Mouse (Mus musculus) heart, adult 18-20 months (tissue): ENCODE results near the gene Abi2. TPM values are rescaled to one million over a fixed set of nuclear protein-coding genes. Genes with fewer than 3 reads are reported as not detected.
"Not testable (repeated sequence)": the region's sequence is repeated elsewhere in the genome, so short reads cannot be mapped to it uniquely, and the experiment has no call there.

Experiments
- DNase-seq, 2 experiments: peaks; one replicate each; pipeline ENCODE4 v3.0.0; 2021 to 2022; ENCODE audit warnings: mixed read lengths in 1 of 2
- long read RNA-seq, 2 experiments: library from polyadenylated mRNA; stranded (forward); transcript quantifications; one replicate each; pipeline ENCODE4 v2.0.0; 2021
- total RNA-seq, 2 experiments: library from RNA; stranded (reverse); gene quantifications; 2 replicates each; pipeline ENCODE4 v1.2.3; 2021

The Abi2 gene
- total RNA-seq = 10 to 100 TPM; 14.7 to 19.4 TPM
- long read RNA-seq, experiment 1, partial matches to known transcripts = 3 of 3 reads
- long read RNA-seq, experiment 1, other reads (novel, unspliced or antisense) = 0 of 3 reads
- long read RNA-seq, experiment 2, partial matches to known transcripts = 0 of 1 reads
- long read RNA-seq, experiment 2, other reads (novel, unspliced or antisense) = 1 of 1 reads

- peak; percentile 94 for DNase-seq
Measured at GRCm38 (mm10) chr1:60409168-60409828, at the start of gene Abi2. Gene Abi2 (plus strand): TSS chr1:60409619.

- no peak for DNase-seq
Measured at GRCm38 (mm10) chr1:60361626-60362025, 47.8 kb upstream of the Abi2 start.

GRCm38 (mm10) chr1:60376556-60376955, 32.9 kb upstream of the Abi2 start:
- DNase-seq = no peak

GRCm38 (mm10) chr1:60381910-60382309, 27.5 kb upstream of the Abi2 start:
- no peak for DNase-seq

GRCm38 (mm10) chr1:60404848-60405247, 4.6 kb upstream of the Abi2 start:
- DNase-seq = peak; percentile 14 to 42

GRCm38 (mm10) chr1:60408501-60409167, 785 bp upstream of the Abi2 start:
- no peak for DNase-seq

GRCm38 (mm10) chr1:60409928-60410817, 754 bp downstream of the Abi2 start:
- DNase-seq = peak; percentile 41 to 50

- no peak for DNase-seq
Measured at GRCm38 (mm10) chr1:60416724-60417123, 7.3 kb downstream of the Abi2 start.

- peak in 1 of 2 experiments; percentile 25 for DNase-seq
Measured at GRCm38 (mm10) chr1:60423882-60424281, 14.5 kb downstream of the Abi2 start.

GRCm38 (mm10) chr1:60428341-60428740, 18.9 kb downstream of the Abi2 start:
- no peak for DNase-seq

GRCm38 (mm10) chr1:60428932-60429331, 19.5 kb downstream of the Abi2 start:
- DNase-seq = peak; percentile 31 to 35

- no peak for DNase-seq
Measured at GRCm38 (mm10) chr1:60431531-60431930, 22.1 kb downstream of the Abi2 start.

- no peak for DNase-seq
Measured at GRCm38 (mm10) chr1:60432497-60432896, 23.1 kb downstream of the Abi2 start.

GRCm38 (mm10) chr1:60441438-60441837, 32.0 kb downstream of the Abi2 start:
- not testable (repeated sequence) for DNase-seq

GRCm38 (mm10) chr1:60447067-60447466, 37.6 kb downstream of the Abi2 start:
- DNase-seq = no peak

- DNase-seq = no peak
Measured at GRCm38 (mm10) chr1:60449896-60450295, 40.5 kb downstream of the Abi2 start.

GRCm38 (mm10) chr1:60460623-60461022, 51.2 kb downstream of the Abi2 start:
- DNase-seq = no peak

- DNase-seq = no peak
Measured at GRCm38 (mm10) chr1:60469491-60469890, 60.1 kb downstream of the Abi2 start.

- no peak for DNase-seq
Measured at GRCm38 (mm10) chr1:60470541-60470940, 61.1 kb downstream of the Abi2 start.

GRCm38 (mm10) chr1:60481561-60481960, 72.1 kb downstream of the Abi2 start:
- DNase-seq = no peak

- no peak for DNase-seq
Measured at GRCm38 (mm10) chr1:60482881-60483280, 73.5 kb downstream of the Abi2 start.

- DNase-seq = no peak
Measured at GRCm38 (mm10) chr1:60485649-60486048, 76.2 kb downstream of the Abi2 start.
